Mouse (Mus musculus) midbrain, embryonic 14.5 days (tissue): Measurements from ENCODE around the gene Slc44a2. TPM values are rescaled to one million over a fixed set of nuclear protein-coding genes. Genes with fewer than 3 reads are reported as not detected.

Source experiments
- ATAC-seq: fragments of 200-750 bp; cut with Nextera tagmentation; 2 replicates; pipeline ENCODE4 v1.8.0; 2017; ENCODE audit warnings: moderate number of reproducible peaks, moderate library complexity; ENCODE audit not compliant: low FRiP score, low TSS enrichment
- DNase-seq: peaks from one replicate; pipeline ENCODE4 v3.0.0-alpha.2; 2015
- H3K27ac ChIP-seq: fragments of 300-500 bp; sonication (generic); replicated peaks from 2 replicates; pipeline ENCODE4 v1.5.1; 2014; ENCODE audit warnings: mild to moderate bottlenecking, low read depth, low read length, moderate library complexity
- H3K27me3 ChIP-seq: fragments of 300-500 bp; sonication (generic); 2 replicates; pipeline ENCODE4 v1.6.1; 2014; ENCODE audit warnings: low read length, control low read depth, mixed read lengths; ENCODE audit not compliant: control insufficient read depth, insufficient read depth
- H3K36me3 ChIP-seq: fragments of 300-500 bp; sonication (generic); 2 replicates; pipeline ENCODE4 v1.6.1; 2014; ENCODE audit warnings: low read length, control low read depth; ENCODE audit not compliant: control insufficient read depth, insufficient read depth
- H3K4me1 ChIP-seq: fragments of 300-500 bp; sonication (generic); 2 replicates; pipeline ENCODE4 v1.6.1; 2014; ENCODE audit warnings: mild to moderate bottlenecking, antibody characterized with exemption, low read length, control low read depth; ENCODE audit not compliant: control insufficient read depth, insufficient read depth
- H3K4me2 ChIP-seq: fragments of 300-500 bp; sonication (generic); 2 replicates; pipeline ENCODE4 v1.6.1; 2014; ENCODE audit warnings: mild to moderate bottlenecking, low read length, moderate library complexity
- H3K4me3 ChIP-seq: fragments of 300-500 bp; sonication (generic); replicated peaks from 2 replicates; pipeline ENCODE4 v1.5.1; 2014; ENCODE audit warnings: low read depth, low read length
- H3K9ac ChIP-seq: fragments of 300-500 bp; sonication (generic); replicated peaks from 2 replicates; pipeline ENCODE4 v1.6.1; 2014; ENCODE audit warnings: mild to moderate bottlenecking, low read length, moderate library complexity
- H3K9me3 ChIP-seq: fragments of 300-500 bp; sonication (generic); 2 replicates; pipeline ENCODE4 v1.6.1; 2016; ENCODE audit warnings: low read length, control low read depth, mixed read lengths; ENCODE audit not compliant: control insufficient read depth
- WGBS: fragments of 180-500 bp; shearing (Covaris S2); extraction: QIAGEN DNeasy Blood & Tissue Kit; methylation state at CpG from one replicate; pipeline ENCODE4 v1.1.7; 2014; 5-methylcytosine and 5-hydroxymethylcytosine counted together
- polyA plus RNA-seq: library from polyadenylated mRNA; unstranded; fragments of >200 nt; fragmentation: Nextera tagmentation; extraction: Ambion mirVana; gene quantifications from 2 replicates; pipeline ENCODE4 v1.2.1, GENCODE M21; 2014

The Slc44a2 gene
- polyA plus RNA-seq, 1 experiment from 2014 or later = 67.4 TPM

- H3K4me2 ChIP-seq = no peak overlapping the region
- no peaks in the 10 kb centered on the region for H3K9me3 ChIP-seq
- peaks cover 11% of the 10 kb centered on the region; the same call in 1 of the 2 replicates for H3K27me3 ChIP-seq
- no peaks in the 10 kb centered on the region for H3K36me3 ChIP-seq
- no peak overlapping the region for H3K9ac ChIP-seq
- WGBS = 7% methylated on average over 11 of the region's 11 CpGs
- no peak overlapping the region for H3K27ac ChIP-seq
- ATAC-seq = 0 out of 2 replicates have a peak, but pooled peaks have one; percentile 11
- DNase-seq = peak; percentile 89
- H3K4me1 ChIP-seq = no peaks in the 10 kb centered on the region
- no peak overlapping the region for H3K4me3 ChIP-seq
Observed at GRCm38 (mm10) chr9:21313394-21313793, 7.1 kb upstream of the Slc44a2 start.

- Histone ChIP-seq H3K9ac (no peak overlapping the region), H3K4me2 (no peak overlapping the region), H3K27ac (no peak overlapping the region), H3K27me3 (peaks cover 11% of the 10 kb centered on the region; the same call in 1 of the 2 replicates), H3K4me3 (no peak overlapping the region), H3K36me3 (no peaks in the 10 kb centered on the region), H3K9me3 (no peaks in the 10 kb centered on the region), H3K4me1 (no peaks in the 10 kb centered on the region)
- WGBS = 92% methylated on average over 9 of the region's 9 CpGs
- no peak for ATAC-seq
- DNase-seq = no peak
Observed at GRCm38 (mm10) chr9:21314367-21315140, 5.9 kb upstream of the Slc44a2 start.

GRCm38 (mm10) chr9:21315421-21315820, 5.1 kb upstream of the Slc44a2 start:
- Histone ChIP-seq H3K27me3 (peaks cover 11% of the 10 kb centered on the region; the same call in 1 of the 2 replicates), H3K36me3 (no peaks in the 10 kb centered on the region), H3K4me1 (no peaks in the 10 kb centered on the region), H3K9me3 (no peaks in the 10 kb centered on the region), H3K27ac (no peak overlapping the region), H3K4me3 (no peak overlapping the region), H3K9ac (no peak overlapping the region), H3K4me2 (no peak overlapping the region)
- 49% methylated on average over 5 of the region's 5 CpGs for WGBS
- DNase-seq (no peak), ATAC-seq (no peak)

- H3K27me3 ChIP-seq = peaks cover 8% of the 10 kb centered on the region; the same call in 1 of the 2 replicates
- peaks cover 6% of the 10 kb centered on the region for H3K4me1 ChIP-seq
- H3K4me3 ChIP-seq = no peak overlapping the region
- H3K9ac ChIP-seq = no peak overlapping the region
- DNase-seq = no peak
- ATAC-seq = no peak
- H3K27ac ChIP-seq = no peak overlapping the region
- H3K4me2 ChIP-seq = no peak overlapping the region
- 78% methylated on average over 7 of the region's 7 CpGs for WGBS
- H3K9me3 ChIP-seq = no peaks in the 10 kb centered on the region
- no peaks in the 10 kb centered on the region for H3K36me3 ChIP-seq
Observed at GRCm38 (mm10) chr9:21316696-21317095, 3.8 kb upstream of the Slc44a2 start.

- DNase-seq = no peak
- Histone ChIP-seq H3K4me1 (peaks cover 11% of the 10 kb centered on the region), H3K9ac (no peak overlapping the region), H3K36me3 (no peaks in the 10 kb centered on the region), H3K4me2 (no peak overlapping the region), H3K27me3 (no peaks in the 10 kb centered on the region), H3K4me3 (no peak overlapping the region), H3K27ac (no peak overlapping the region), H3K9me3 (no peaks in the 10 kb centered on the region)
- no peak for ATAC-seq
- 90% methylated on average over 6 of the region's 6 CpGs for WGBS
Observed at GRCm38 (mm10) chr9:21318792-21319191, 1.7 kb upstream of the Slc44a2 start.

GRCm38 (mm10) chr9:21319503-21319902, 995 bp upstream of the Slc44a2 start:
- WGBS = 94% methylated on average over 4 of the region's 4 CpGs
- no peaks in the 10 kb centered on the region for H3K27me3 ChIP-seq
- peaks cover 11% of the 10 kb centered on the region for H3K4me1 ChIP-seq
- no peak overlapping the region for H3K9ac ChIP-seq
- H3K4me2 ChIP-seq = no peak overlapping the region
- no peaks in the 10 kb centered on the region for H3K36me3 ChIP-seq
- no peak overlapping the region for H3K4me3 ChIP-seq
- DNase-seq = no peak
- no peak for ATAC-seq
- no peaks in the 10 kb centered on the region for H3K9me3 ChIP-seq
- no peak overlapping the region for H3K27ac ChIP-seq

- 17% methylated on average over 4 of the region's 4 CpGs for WGBS
- Histone ChIP-seq H3K4me3 (peak overlapping the region; percentile 77), H3K27ac (0 out of 2 replicates have a peak overlapping the region, but pooled peaks have one; percentile 45), H3K4me2 (peak overlapping the region; percentile 93), H3K9ac (peak overlapping the region; percentile 77; the same call in 1 of the 2 replicates), H3K4me1 (peaks cover 11% of the 10 kb centered on the region), H3K27me3 (no peaks in the 10 kb centered on the region), H3K9me3 (no peaks in the 10 kb centered on the region), H3K36me3 (no peaks in the 10 kb centered on the region)
- DNase-seq = no peak
- 0 out of 2 replicates have a peak, but pooled peaks have one; percentile 4 for ATAC-seq
Observed at GRCm38 (mm10) chr9:21320280-21320618, 249 bp upstream of the Slc44a2 start.

- Histone ChIP-seq H3K4me3 (peak overlapping the region; percentile 77), H3K36me3 (no peaks in the 10 kb centered on the region), H3K4me1 (peaks cover 11% of the 10 kb centered on the region), H3K27ac (no peak overlapping the region), H3K9me3 (no peaks in the 10 kb centered on the region), H3K4me2 (peak overlapping the region; percentile 93), H3K27me3 (no peaks in the 10 kb centered on the region), H3K9ac (peak overlapping the region; percentile 77)
- 12% methylated on average over 6 of the region's 6 CpGs for WGBS
- no peak for DNase-seq
- no peak for ATAC-seq
Observed at GRCm38 (mm10) chr9:21321513-21321835, 976 bp downstream of the Slc44a2 start.
